Mouse (Mus musculus) testis, postnatal 14 days (tissue): Measurements from ENCODE around the gene Wdr66.

Experiments
- DNase-seq: peaks from one replicate; pipeline ENCODE4 v3.0.0; 2021; ENCODE audit warnings: low spot score

Wdr66 gene

DNA sequence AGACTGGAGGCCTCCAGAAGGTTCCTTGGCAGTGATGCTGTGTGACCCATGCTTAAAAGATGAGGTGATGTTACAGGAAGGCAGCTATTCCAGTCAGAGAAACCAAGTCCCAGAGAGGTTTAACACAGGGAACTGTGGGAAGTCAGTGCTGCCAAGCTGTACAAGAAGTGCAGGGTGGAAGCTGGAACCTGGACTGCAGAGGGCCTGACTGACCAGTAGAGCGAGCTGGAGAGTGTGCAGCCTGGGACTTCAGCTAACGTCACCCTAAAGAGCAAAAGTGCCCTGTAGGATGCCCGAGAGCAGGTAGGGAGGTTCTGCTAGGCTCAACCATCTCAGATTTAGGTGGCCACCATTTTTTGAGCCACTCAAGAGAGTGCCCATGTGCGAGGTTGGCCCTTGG lies 111.0 kb downstream of the Wdr66 start:
- DNase-seq = no peak

DNA sequence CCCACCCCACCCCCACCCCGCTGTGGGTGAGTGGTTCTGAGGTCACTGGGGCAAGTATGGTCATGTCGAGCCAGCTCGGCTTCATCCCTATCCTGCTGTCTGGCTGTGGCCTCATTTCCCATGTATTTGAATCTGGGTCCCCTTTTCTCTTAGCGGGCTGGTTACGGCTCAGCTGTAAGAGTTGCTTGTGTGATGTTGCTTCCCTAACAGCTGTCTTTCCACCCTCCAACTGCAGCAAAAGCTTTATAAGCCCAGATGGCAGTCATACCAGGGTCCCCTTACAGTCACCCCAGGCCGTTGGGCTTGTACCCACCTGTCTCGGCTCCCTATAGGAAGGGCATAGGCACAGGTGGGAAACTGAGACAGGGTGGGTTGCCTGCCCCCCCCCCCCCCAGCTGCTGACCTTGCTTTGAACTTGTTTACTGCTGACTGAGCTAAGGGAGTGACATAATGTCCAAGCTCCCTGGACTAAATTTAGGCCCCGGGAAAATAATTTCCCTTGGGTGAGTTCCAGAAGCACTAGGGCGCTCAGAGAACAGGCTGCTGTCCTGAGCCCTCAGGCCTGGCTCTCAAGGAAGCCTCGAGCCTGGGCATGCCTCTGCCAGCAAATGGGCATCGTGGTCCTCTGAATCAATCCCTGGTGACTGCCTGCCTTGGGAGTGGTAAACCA lies 112.5 kb downstream of the Wdr66 start:
- no peak for DNase-seq

DNA sequence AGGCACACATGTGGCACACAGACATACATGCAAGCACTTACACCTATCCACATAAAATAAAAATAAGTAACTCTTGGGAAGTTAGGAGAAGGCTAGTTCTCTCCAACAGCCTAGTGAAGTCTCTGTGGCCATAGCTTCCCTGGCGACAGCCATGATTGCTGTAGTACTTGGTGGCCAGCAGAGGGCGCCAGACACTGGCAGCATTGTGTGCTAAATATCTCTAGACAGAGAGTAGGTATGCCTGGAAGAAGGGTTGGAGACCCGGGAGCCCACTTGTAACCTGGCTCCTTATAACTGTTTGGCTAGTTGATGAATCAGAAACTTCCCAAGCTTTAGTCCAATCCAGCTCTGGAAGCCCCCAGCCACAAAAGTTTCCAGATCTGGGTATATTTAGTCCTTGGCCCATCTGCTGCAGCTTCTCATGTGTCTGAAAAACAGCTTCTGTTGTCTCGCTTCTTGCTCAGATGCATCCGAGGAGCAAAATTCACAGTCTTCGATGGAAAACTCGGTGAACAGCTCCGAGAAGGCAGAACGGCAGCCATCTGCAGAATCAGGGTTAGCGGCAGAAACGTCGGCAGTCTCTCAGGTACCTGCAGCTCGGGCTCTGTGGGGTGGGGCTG lies 117.1 kb downstream of the Wdr66 start:
- no peak for DNase-seq

DNA sequence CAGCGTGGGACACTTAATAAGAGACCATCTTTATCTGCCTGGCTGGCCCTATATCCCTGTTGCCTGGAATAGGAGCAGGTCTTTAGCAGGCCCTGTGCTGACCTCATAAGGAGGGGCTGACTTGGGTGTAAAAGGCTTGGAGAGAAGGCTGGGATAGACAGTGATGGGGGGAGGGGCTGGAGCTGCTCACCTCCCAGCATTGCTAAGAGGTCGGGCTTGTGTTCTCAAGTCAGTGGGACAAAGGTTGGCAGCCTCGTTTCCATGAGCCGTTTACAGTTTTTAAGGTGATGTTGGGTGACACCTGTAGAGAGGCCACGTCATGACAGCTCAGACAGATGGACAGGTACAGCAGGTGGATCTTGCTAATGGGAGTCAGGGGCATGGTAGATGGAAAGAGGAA lies 118.1 kb downstream of the Wdr66 start:
- no peak for DNase-seq

DNA sequence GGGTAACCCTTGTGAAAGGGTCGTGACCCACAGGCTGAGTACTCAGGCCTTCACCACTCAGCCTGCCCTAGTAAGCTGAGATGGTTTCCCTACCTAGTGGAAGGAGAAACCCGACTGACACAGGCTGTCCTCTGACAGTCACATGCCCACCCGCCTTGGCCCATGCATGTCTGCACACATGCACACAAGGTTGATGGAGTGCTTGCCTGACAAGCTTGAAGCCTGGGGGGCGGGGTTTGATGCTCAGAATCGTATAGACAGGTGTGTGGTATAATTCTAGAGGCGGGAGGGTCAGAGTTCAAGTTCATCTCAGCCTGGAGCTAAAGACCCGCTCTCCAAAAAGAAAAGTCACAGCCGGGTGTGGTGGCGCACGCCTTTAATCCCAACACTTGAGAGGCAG lies 123.4 kb downstream of the Wdr66 start:
- no peak for DNase-seq

DNA sequence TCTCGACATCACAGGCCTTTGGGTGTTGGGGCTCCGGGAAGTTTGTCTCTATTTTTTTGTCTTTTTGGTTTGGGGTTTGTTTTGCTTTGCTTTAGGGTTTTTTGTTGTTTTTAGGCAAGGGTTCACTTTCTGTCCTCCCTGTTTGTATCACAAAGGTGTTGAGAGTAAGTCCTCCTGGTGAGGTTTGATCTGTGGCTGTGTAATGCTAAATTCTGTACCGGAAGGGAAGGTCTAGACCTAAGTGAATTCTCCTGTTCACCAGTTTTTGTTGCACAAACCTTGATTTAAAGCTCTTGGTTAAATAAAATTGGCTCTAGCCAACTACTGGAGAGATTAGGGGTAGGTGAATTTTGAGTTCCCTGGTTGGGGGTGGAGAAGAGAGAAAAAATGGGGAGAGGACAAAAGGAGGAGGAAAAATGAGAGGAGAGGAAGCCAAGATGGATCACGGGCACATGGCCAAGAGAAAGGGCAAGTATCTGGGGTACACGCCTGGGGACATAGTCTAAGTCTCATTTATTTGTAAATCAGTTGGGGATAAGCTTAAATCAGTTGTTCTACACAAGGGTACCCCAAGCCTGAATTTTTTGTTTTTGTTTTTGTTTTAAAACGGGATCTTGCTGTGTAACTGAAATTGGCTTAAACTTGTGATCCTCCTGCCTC lies 124.0 kb downstream of the Wdr66 start:
- DNase-seq = no peak

DNA sequence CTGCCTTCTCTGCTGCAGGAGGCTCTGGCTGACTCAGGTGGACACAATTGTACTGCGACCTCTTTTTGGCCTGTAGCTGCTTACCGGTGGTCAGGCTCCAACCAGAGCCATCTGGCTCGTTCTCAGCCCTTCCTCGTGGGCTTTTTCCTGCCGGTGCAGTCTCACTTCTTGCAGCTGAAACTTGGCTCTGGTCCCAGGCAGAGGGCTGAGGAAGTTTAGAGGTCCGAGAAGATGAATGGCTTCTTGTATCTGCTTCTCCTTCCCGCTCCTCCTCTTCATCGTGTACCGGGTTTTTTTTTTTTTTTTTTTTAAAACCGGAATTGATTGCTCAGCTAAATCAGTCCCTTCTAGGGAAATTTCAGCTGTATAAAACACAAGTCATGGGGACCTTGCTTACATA lies 124.7 kb downstream of the Wdr66 start:
- DNase-seq = peak; percentile 48
